Mouse (Mus musculus): ENCODE measurements around the gene Parp3. TPM values are rescaled to one million over a fixed set of nuclear protein-coding genes. Genes with fewer than 3 reads are reported as not detected.

Gene Parp3
- total and polyA plus RNA-seq, 3 experiments, result 0.85 to 3.2 TPM; not detected in 1

GRCm38 (mm10) chr9:106462430-106462800, 14.3 kb downstream of the Parp3 start:
- Histone ChIP-seq H3K36me3 (replicated peaks) (no peaks in the 10 kb centered on the region), H3K27me3 (ENCODE audit: insufficient read depth, low read length) (peaks cover 50% of the 10 kb centered on the region), H3K9me3 (replicated peaks) (peaks cover 12% of the 10 kb centered on the region), H3K4me3 (ENCODE audit: low read depth, low read length) (no peak overlapping the region), H3K4me1 (ENCODE audit: insufficient read depth, low read depth, low read length) (no peaks in the 10 kb centered on the region)
- ATAC-seq (ENCODE audit: extremely low read depth, insufficient number of reproducible peaks, low FRiP score, poor library complexity, severe bottlenecking), result no peak
- TF ChIP-seq POLR2AphosphoS5 (IDR thresholded peaks at IDR 0.05; ENCODE audit: insufficient replicate concordance, low read depth, low read length) (no peak), TAL1 (conservative IDR thresholded peaks at IDR 0.05; ENCODE audit: low read depth, low read length) (no peak), GATA1 (IDR thresholded peaks at IDR 0.05; ENCODE audit: borderline replicate concordance, low read length) (no peak), GATA2 (IDR thresholded peaks at IDR 0.05; ENCODE audit: borderline replicate concordance, low read depth, low read length) (no peak), CTCF (IDR thresholded peaks at IDR 0.05; ENCODE audit: low read depth, low read length) (no peak)
- no peak for DNase-seq (ENCODE audit: low spot score)

GRCm38 (mm10) chr9:106461641-106462429, 14.9 kb downstream of the Parp3 start:
- H3K4me1 ChIP-seq (ENCODE audit: insufficient read depth, low read depth, low read length), result no peaks in the 10 kb centered on the region
- DNase-seq (ENCODE audit: low spot score) (no peak), ATAC-seq (ENCODE audit: extremely low read depth, insufficient number of reproducible peaks, low FRiP score, poor library complexity, severe bottlenecking) (no peak)
- H3K27me3 ChIP-seq (ENCODE audit: insufficient read depth, low read length), result peaks cover 56% of the 10 kb centered on the region
- H3K36me3 ChIP-seq (replicated peaks), result no peaks in the 10 kb centered on the region
- peaks cover 12% of the 10 kb centered on the region for H3K9me3 ChIP-seq (replicated peaks)
- TF ChIP-seq TAL1 (conservative IDR thresholded peaks at IDR 0.05; ENCODE audit: low read depth, low read length) (no peak), GATA2 (IDR thresholded peaks at IDR 0.05; ENCODE audit: borderline replicate concordance, low read depth, low read length) (no peak), POLR2AphosphoS5 (IDR thresholded peaks at IDR 0.05; ENCODE audit: insufficient replicate concordance, low read depth, low read length) (no peak), CTCF (IDR thresholded peaks at IDR 0.05; ENCODE audit: low read depth, low read length) (no peak), GATA1 (IDR thresholded peaks at IDR 0.05; ENCODE audit: borderline replicate concordance, low read length) (no peak)
- H3K4me3 ChIP-seq (ENCODE audit: low read depth, low read length), result no peak overlapping the region

GRCm38 (mm10) chr9:106461026-106461415, 15.7 kb downstream of the Parp3 start:
- ATAC-seq (ENCODE audit: extremely low read depth, insufficient number of reproducible peaks, low FRiP score, poor library complexity, severe bottlenecking) (no peak), DNase-seq (ENCODE audit: low spot score) (no peak)
- Histone ChIP-seq H3K36me3 (replicated peaks) (no peaks in the 10 kb centered on the region), H3K4me3 (ENCODE audit: low read depth, low read length) (no peak overlapping the region), H3K9me3 (replicated peaks) (peaks cover 12% of the 10 kb centered on the region), H3K27me3 (ENCODE audit: insufficient read depth, low read length) (peaks cover 64% of the 10 kb centered on the region), H3K4me1 (ENCODE audit: insufficient read depth, low read depth, low read length) (peaks cover 3% of the 10 kb centered on the region; the same call in 1 of the 2 replicates)
- no peak for TF ChIP-seq CTCF (IDR thresholded peaks at IDR 0.05; ENCODE audit: low read depth, low read length)
- TF ChIP-seq POLR2AphosphoS5 (IDR thresholded peaks at IDR 0.05; ENCODE audit: insufficient replicate concordance, low read depth, low read length), result no peak
- TF ChIP-seq TAL1 (conservative IDR thresholded peaks at IDR 0.05; ENCODE audit: low read depth, low read length), result no peak

GRCm38 (mm10) chr9:106460401-106461025, 16.2 kb downstream of the Parp3 start:
- peaks cover 64% of the 10 kb centered on the region for H3K27me3 ChIP-seq (ENCODE audit: insufficient read depth, low read length)
- no peak overlapping the region for H3K4me3 ChIP-seq (ENCODE audit: low read depth, low read length)
- peaks cover 9% of the 10 kb centered on the region for H3K9me3 ChIP-seq (replicated peaks)
- DNase-seq (ENCODE audit: low spot score) (no peak), ATAC-seq (ENCODE audit: extremely low read depth, insufficient number of reproducible peaks, low FRiP score, poor library complexity, severe bottlenecking) (no peak)
- peaks cover 3% of the 10 kb centered on the region; the same call in 1 of the 2 replicates for H3K4me1 ChIP-seq (ENCODE audit: insufficient read depth, low read depth, low read length)
- no peaks in the 10 kb centered on the region for H3K36me3 ChIP-seq (replicated peaks)
- no peak for TF ChIP-seq GATA2 (IDR thresholded peaks at IDR 0.05; ENCODE audit: borderline replicate concordance, low read depth, low read length)
- no peak for TF ChIP-seq TAL1 (conservative IDR thresholded peaks at IDR 0.05; ENCODE audit: low read depth, low read length)
- no peak for TF ChIP-seq GATA1 (IDR thresholded peaks at IDR 0.05; ENCODE audit: borderline replicate concordance, low read length)
- no peak for TF ChIP-seq CTCF (IDR thresholded peaks at IDR 0.05; ENCODE audit: low read depth, low read length)
- TF ChIP-seq POLR2AphosphoS5 (IDR thresholded peaks at IDR 0.05; ENCODE audit: insufficient replicate concordance, low read depth, low read length), result no peak

GRCm38 (mm10) chr9:106459946-106460345, 16.8 kb downstream of the Parp3 start:
- H3K4me1 ChIP-seq (ENCODE audit: insufficient read depth, low read depth, low read length), result peaks cover 7% of the 10 kb centered on the region
- H3K27me3 ChIP-seq (ENCODE audit: insufficient read depth, low read length), result peaks cover 70% of the 10 kb centered on the region
- DNase-seq (ENCODE audit: low spot score) (no peak), ATAC-seq (ENCODE audit: extremely low read depth, insufficient number of reproducible peaks, low FRiP score, poor library complexity, severe bottlenecking) (no peak)
- peaks cover 4% of the 10 kb centered on the region for H3K9me3 ChIP-seq (replicated peaks)
- no peaks in the 10 kb centered on the region for H3K36me3 ChIP-seq (replicated peaks)
- no peak for TF ChIP-seq CTCF (IDR thresholded peaks at IDR 0.05; ENCODE audit: low read depth, low read length)
- TF ChIP-seq POLR2AphosphoS5 (IDR thresholded peaks at IDR 0.05; ENCODE audit: insufficient replicate concordance, low read depth, low read length), result no peak
- no peak for TF ChIP-seq GATA1 (IDR thresholded peaks at IDR 0.05; ENCODE audit: borderline replicate concordance, low read length)
- no peak for TF ChIP-seq GATA2 (IDR thresholded peaks at IDR 0.05; ENCODE audit: borderline replicate concordance, low read depth, low read length)
- TF ChIP-seq TAL1 (conservative IDR thresholded peaks at IDR 0.05; ENCODE audit: low read depth, low read length), result no peak
- no peak overlapping the region for H3K4me3 ChIP-seq (ENCODE audit: low read depth, low read length)

GRCm38 (mm10) chr9:106457920-106458319, 18.8 kb downstream of the Parp3 start:
- H3K9me3 ChIP-seq (replicated peaks), result no peaks in the 10 kb centered on the region
- H3K4me1 ChIP-seq (ENCODE audit: insufficient read depth, low read depth, low read length), result peaks cover 23% of the 10 kb centered on the region
- no peak overlapping the region for H3K4me3 ChIP-seq (ENCODE audit: low read depth, low read length)
- no peak for ATAC-seq (ENCODE audit: extremely low read depth, insufficient number of reproducible peaks, low FRiP score, poor library complexity, severe bottlenecking)
- DNase-seq (ENCODE audit: low spot score), result no peak
- TF ChIP-seq GATA2 (IDR thresholded peaks at IDR 0.05; ENCODE audit: borderline replicate concordance, low read depth, low read length) (no peak), POLR2AphosphoS5 (IDR thresholded peaks at IDR 0.05; ENCODE audit: insufficient replicate concordance, low read depth, low read length) (no peak), CTCF (IDR thresholded peaks at IDR 0.05; ENCODE audit: low read depth, low read length) (no peak), GATA1 (IDR thresholded peaks at IDR 0.05; ENCODE audit: borderline replicate concordance, low read length) (no peak), TAL1 (conservative IDR thresholded peaks at IDR 0.05; ENCODE audit: low read depth, low read length) (no peak)
- H3K36me3 ChIP-seq (replicated peaks), result no peaks in the 10 kb centered on the region
- peaks cover 78% of the 10 kb centered on the region for H3K27me3 ChIP-seq (ENCODE audit: insufficient read depth, low read length)

Measured in G1E (cell line).